Mouse (Mus musculus) embryonic facial prominence, embryonic 15.5 days (tissue): Measurements from ENCODE around the gene Cacna1g. TPM values are rescaled to one million over a fixed set of nuclear protein-coding genes. Genes with fewer than 3 reads are reported as not detected.

Source experiments
- ATAC-seq: fragments of 200-750 bp; cut with Nextera tagmentation; 2 replicates; pipeline ENCODE4 v1.8.0; 2017; ENCODE audit warnings: low read depth, moderate TSS enrichment; ENCODE audit not compliant: insufficient number of reproducible peaks, low FRiP score, low TSS enrichment
- H3K27ac ChIP-seq: fragments of 300-500 bp; sonication (generic); replicated peaks from 2 replicates; pipeline ENCODE4 v1.5.1; 2015; ENCODE audit warnings: mild to moderate bottlenecking, inconsistent platforms
- H3K27me3 ChIP-seq: fragments of 300-500 bp; sonication (generic); 2 replicates; pipeline ENCODE4 v1.6.1; 2015; ENCODE audit warnings: inconsistent platforms
- H3K36me3 ChIP-seq: fragments of 300-500 bp; sonication (generic); 2 replicates; pipeline ENCODE4 v1.6.1; 2015; ENCODE audit warnings: mild to moderate bottlenecking, inconsistent platforms
- H3K4me1 ChIP-seq: fragments of 300-500 bp; sonication (generic); 2 replicates; pipeline ENCODE4 v1.6.1; 2015; ENCODE audit warnings: inconsistent platforms
- H3K4me2 ChIP-seq: fragments of 300-500 bp; sonication (generic); replicated peaks from 2 replicates; pipeline ENCODE4 v1.6.1; 2015; ENCODE audit warnings: mild to moderate bottlenecking, inconsistent platforms
- H3K4me3 ChIP-seq: fragments of 300-500 bp; sonication (generic); replicated peaks from 2 replicates; pipeline ENCODE4 v1.5.1; 2015; ENCODE audit warnings: mild to moderate bottlenecking, inconsistent platforms
- H3K9ac ChIP-seq: fragments of 300-500 bp; sonication (generic); 2 replicates; pipeline ENCODE4 v1.6.1; 2015; ENCODE audit warnings: inconsistent platforms
- H3K9me3 ChIP-seq: fragments of 300-500 bp; sonication (generic); replicated peaks from 2 replicates; pipeline ENCODE4 v1.6.1; 2016; ENCODE audit warnings: inconsistent platforms
- WGBS: fragments of 180-500 bp; shearing (Covaris S2); methylation state at CpG from one replicate; pipeline ENCODE4 v1.1.7; 2015; 5-methylcytosine and 5-hydroxymethylcytosine counted together
- polyA plus RNA-seq: library from polyadenylated mRNA; unstranded; fragments of >200 nt; fragmentation: Nextera tagmentation; extraction: Ambion mirVana; gene quantifications from 2 replicates; pipeline ENCODE4 v1.2.1, GENCODE M21; 2015

Gene Cacna1g
- polyA plus RNA-seq, 1 experiment from 2014 or later, result 30.3 TPM

GRCm38 (mm10) chr11:94491749-94492099, 17.7 kb upstream of the Cacna1g start:
- Histone ChIP-seq H3K4me2 (peak overlapping the region; percentile 73), H3K4me1 (peaks cover 17% of the 10 kb centered on the region), H3K36me3 (no peaks in the 10 kb centered on the region), H3K27me3 (0 out of 2 replicates have a peak, but pooled peaks cover 5% of the 10 kb centered on the region), H3K4me3 (peak overlapping the region; percentile 51), H3K9ac (no peak overlapping the region), H3K9me3 (no peaks in the 10 kb centered on the region), H3K27ac (no peak overlapping the region)
- WGBS, result 58% methylated on average over 7 of the region's 7 CpGs
- ATAC-seq, result no peak

DNA sequence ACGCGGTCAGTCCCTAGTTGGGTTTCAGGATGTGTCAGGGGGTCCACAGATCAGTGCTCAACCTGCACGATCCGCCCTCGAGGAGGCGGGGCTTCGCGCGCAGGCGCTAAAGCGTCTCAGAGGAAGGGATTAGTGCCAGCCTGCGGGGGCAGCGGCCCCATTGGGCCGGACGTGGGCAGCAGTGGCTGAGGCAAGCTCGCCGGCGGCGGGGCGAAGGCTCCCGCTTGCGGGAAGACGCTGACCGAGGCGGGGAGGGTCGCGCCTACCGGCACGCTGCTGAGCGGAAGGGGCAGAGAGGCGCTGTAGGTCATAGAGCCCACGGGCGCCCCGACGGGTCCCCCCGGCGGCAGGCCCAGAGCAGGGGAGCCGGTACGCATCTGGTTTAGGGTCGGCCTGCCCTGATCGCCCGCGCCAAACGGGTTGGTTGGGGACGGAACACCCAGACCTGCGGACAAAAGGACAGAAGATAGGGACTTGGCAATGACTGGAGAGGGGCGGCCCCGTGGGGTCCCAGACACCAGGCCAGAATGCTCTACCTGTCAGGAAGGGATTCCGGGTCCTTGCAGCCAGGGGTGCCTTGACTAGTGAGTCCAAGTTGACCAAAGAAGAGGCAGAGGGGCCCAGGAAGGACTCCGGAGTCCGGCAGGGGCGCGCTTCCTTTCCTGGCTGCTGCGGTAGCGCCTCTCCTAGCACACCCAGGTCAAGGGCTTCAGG, 17.2 kb upstream of the Cacna1g start:
- 0 out of 2 replicates have a peak, but pooled peaks cover 7% of the 10 kb centered on the region for H3K27me3 ChIP-seq
- H3K9me3 ChIP-seq, result no peaks in the 10 kb centered on the region
- no peaks in the 10 kb centered on the region for H3K36me3 ChIP-seq
- ATAC-seq, result 0 out of 2 replicates have a peak, but pooled peaks have one; percentile 30
- peak overlapping the region; percentile 31 for H3K9ac ChIP-seq
- peak overlapping the region; percentile 73 for H3K4me2 ChIP-seq
- 8% methylated on average over 55 of the region's 55 CpGs for WGBS
- peaks cover 18% of the 10 kb centered on the region for H3K4me1 ChIP-seq
- H3K27ac ChIP-seq, result no peak overlapping the region
- peak overlapping the region; percentile 51 for H3K4me3 ChIP-seq

- Histone ChIP-seq H3K27me3 (0 out of 2 replicates have a peak, but pooled peaks cover 7% of the 10 kb centered on the region), H3K9me3 (no peaks in the 10 kb centered on the region), H3K36me3 (no peaks in the 10 kb centered on the region), H3K4me3 (no peak overlapping the region), H3K27ac (no peak overlapping the region), H3K9ac (no peak overlapping the region), H3K4me2 (no peak overlapping the region), H3K4me1 (peaks cover 23% of the 10 kb centered on the region)
- 25% methylated on average over 4 of the region's 4 CpGs for WGBS
- no peak for ATAC-seq
These were observed 15.7 kb upstream of the Cacna1g start for GRCm38 (mm10) chr11:94489745-94490144.

GRCm38 (mm10) chr11:94488767-94489533, 15.0 kb upstream of the Cacna1g start:
- 0 out of 2 replicates have a peak, but pooled peaks cover 7% of the 10 kb centered on the region for H3K27me3 ChIP-seq
- H3K4me1 ChIP-seq, result peaks cover 23% of the 10 kb centered on the region
- H3K9me3 ChIP-seq, result no peaks in the 10 kb centered on the region
- H3K4me3 ChIP-seq, result no peak overlapping the region
- H3K36me3 ChIP-seq, result no peaks in the 10 kb centered on the region
- H3K27ac ChIP-seq, result no peak overlapping the region
- no peak overlapping the region for H3K4me2 ChIP-seq
- 79% methylated on average over 11 of the region's 11 CpGs for WGBS
- H3K9ac ChIP-seq, result no peak overlapping the region
- ATAC-seq, result no peak

DNA sequence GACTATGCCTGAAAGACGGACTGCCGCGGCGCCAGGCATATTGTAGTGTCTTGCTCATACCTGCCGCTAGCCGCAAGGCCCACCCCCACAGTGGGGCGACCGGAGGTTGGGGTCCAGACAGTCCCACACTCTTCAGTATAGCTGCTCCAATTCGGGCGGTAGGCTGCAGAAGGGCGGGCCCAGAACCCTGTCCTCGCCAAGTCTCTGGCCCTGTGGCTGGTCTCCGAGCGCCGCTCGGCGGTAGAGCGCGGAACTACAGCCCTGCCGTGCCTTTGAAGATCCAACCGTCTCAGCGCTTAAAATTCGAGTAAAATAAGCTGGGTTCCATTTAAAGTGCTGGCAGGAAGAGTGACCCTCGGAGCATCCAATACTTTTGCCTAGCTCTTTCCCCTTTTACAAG, 12.0 kb upstream of the Cacna1g start, which contains the start of gene Spata20:
Spata20 (minus strand) TSS at position 179 of the 400 bp plus-strand sequence.
- H3K36me3 ChIP-seq, result no peaks in the 10 kb centered on the region
- peak within 1 kb of the TSS; percentile 19; the same call in 1 of the 2 replicates for H3K4me3 ChIP-seq
- H3K9me3 ChIP-seq, result no peaks in the 10 kb centered on the region
- H3K27ac ChIP-seq, result no peak within 1 kb of the TSS
- no peak within 1 kb of the TSS for H3K9ac ChIP-seq
- peak within 1 kb of the TSS; percentile 44 for H3K4me2 ChIP-seq
- H3K27me3 ChIP-seq, result 0 out of 2 replicates have a peak, but pooled peaks cover 7% of the 10 kb centered on the region
- WGBS, result 2% methylated on average over 24 of the region's 24 CpGs
- peak; percentile 71 for ATAC-seq
- peaks cover 11% of the 10 kb centered on the region for H3K4me1 ChIP-seq

- 76% methylated on average over 5 of the region's 5 CpGs for WGBS
- 0 out of 2 replicates have a peak, but pooled peaks cover 9% of the 10 kb centered on the region for H3K27me3 ChIP-seq
- no peak overlapping the region for H3K27ac ChIP-seq
- no peaks in the 10 kb centered on the region for H3K36me3 ChIP-seq
- no peak overlapping the region for H3K4me3 ChIP-seq
- no peak for ATAC-seq
- H3K9ac ChIP-seq, result no peak overlapping the region
- no peak overlapping the region for H3K4me2 ChIP-seq
- peaks cover 6% of the 10 kb centered on the region; the same call in 1 of the 2 replicates for H3K4me1 ChIP-seq
- no peaks in the 10 kb centered on the region for H3K9me3 ChIP-seq
These were observed 11.2 kb upstream of the Cacna1g start for GRCm38 (mm10) chr11:94485223-94485622.

DNA sequence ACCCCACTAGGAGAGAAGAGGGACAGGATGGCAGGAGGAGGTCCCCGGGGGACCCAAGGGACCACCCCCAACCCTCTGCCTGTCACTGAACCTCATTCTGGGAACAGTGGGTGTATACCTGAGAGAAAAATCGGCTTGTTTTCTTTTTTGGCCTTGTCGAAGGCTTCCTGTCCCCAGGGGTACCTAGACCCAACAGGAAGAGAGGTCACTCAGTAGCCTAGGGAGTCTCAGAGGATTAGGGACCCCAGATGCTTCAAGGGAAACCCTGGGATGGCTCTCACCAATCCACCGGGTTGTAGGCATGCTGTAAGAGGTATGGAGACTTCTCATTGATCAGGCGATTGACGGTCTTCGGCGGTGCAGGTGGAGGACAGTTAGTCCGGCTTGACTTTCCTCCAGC, 10.6 kb upstream of the Cacna1g start:
- Histone ChIP-seq H3K36me3 (no peaks in the 10 kb centered on the region), H3K4me1 (peaks cover 6% of the 10 kb centered on the region; the same call in 1 of the 2 replicates), H3K4me3 (no peak overlapping the region), H3K27me3 (0 out of 2 replicates have a peak, but pooled peaks cover 9% of the 10 kb centered on the region), H3K9ac (no peak overlapping the region), H3K9me3 (no peaks in the 10 kb centered on the region), H3K4me2 (no peak overlapping the region), H3K27ac (no peak overlapping the region)
- ATAC-seq, result no peak
- WGBS, result 83% methylated on average over 9 of the region's 9 CpGs

DNA sequence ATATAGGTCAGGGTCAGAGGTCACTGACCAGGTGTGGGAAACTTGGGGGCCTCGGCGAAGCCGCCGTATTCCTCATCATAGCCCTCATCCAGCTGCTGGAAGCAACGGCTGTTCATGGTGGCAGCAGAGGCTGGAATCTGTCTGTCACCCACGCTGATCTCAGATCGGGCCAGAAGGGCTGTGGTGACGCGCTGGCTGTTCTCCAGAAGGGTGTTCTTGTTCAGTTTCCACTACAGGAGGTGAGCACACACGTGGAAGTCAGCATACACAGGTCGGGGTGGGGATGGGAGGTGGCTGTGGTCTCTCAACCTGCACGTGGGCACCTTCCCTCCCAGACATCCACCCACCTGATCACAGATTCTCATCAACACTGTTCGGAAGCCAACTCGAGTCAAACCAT, 9.9 kb upstream of the Cacna1g start:
- Histone ChIP-seq H3K4me2 (no peak overlapping the region), H3K27me3 (0 out of 2 replicates have a peak, but pooled peaks cover 9% of the 10 kb centered on the region), H3K27ac (no peak overlapping the region), H3K4me3 (no peak overlapping the region), H3K36me3 (no peaks in the 10 kb centered on the region), H3K9me3 (no peaks in the 10 kb centered on the region), H3K4me1 (peaks cover 6% of the 10 kb centered on the region; the same call in 1 of the 2 replicates), H3K9ac (no peak overlapping the region)
- ATAC-seq, result no peak
- WGBS, result 59% methylated on average over 14 of the region's 14 CpGs

DNA sequence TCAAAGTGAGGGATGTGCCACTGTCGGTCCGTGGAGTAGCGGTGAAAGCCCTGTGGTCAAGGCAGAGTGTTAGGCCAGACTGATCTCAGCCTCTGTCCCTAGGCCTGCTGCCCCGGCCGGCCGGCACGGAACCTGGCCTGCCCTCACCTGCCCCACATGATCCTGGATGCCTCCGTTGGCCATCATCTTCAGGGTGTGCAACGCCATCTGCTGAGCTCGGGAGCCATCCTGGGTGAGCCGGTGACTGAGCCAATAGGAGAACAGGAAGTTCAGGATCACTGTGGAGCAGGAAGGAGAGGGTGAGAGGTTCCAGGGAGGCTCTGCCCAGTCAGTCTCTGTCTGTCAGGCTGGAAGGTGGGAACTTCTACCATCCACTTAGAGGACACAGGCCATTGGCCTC, 9.4 kb upstream of the Cacna1g start:
- no peaks in the 10 kb centered on the region for H3K9me3 ChIP-seq
- 64% methylated on average over 11 of the region's 11 CpGs for WGBS
- H3K27ac ChIP-seq, result no peak overlapping the region
- H3K27me3 ChIP-seq, result 0 out of 2 replicates have a peak, but pooled peaks cover 9% of the 10 kb centered on the region
- H3K36me3 ChIP-seq, result no peaks in the 10 kb centered on the region
- no peak overlapping the region for H3K4me3 ChIP-seq
- H3K4me1 ChIP-seq, result peaks cover 6% of the 10 kb centered on the region; the same call in 1 of the 2 replicates
- H3K4me2 ChIP-seq, result no peak overlapping the region
- no peak for ATAC-seq
- H3K9ac ChIP-seq, result no peak overlapping the region

DNA sequence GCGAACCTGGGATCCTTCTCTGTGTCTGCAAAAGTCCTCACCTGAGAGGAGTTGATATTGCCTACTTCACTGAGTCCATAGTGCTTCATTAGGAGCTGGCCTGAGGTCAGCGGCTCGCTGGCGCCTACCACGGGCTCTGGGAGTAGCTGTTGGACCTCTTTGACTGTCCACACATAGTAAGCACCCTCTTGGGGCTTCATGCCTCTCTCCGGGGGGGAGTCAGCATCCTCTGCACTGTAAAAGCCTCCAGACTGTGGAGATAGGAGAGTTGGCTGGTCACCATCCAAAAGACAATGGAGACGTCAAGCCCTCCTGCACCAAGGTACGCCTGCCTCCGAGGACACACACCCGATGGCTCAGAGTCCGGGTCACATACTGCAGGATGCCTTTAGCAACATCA, 8.7 kb upstream of the Cacna1g start:
- H3K9ac ChIP-seq, result no peak overlapping the region
- no peak for ATAC-seq
- no peak overlapping the region for H3K27ac ChIP-seq
- WGBS, result 95% methylated on average over 11 of the region's 11 CpGs
- H3K36me3 ChIP-seq, result no peaks in the 10 kb centered on the region
- peaks cover 9% of the 10 kb centered on the region; the same call in 1 of the 2 replicates for H3K27me3 ChIP-seq
- H3K4me3 ChIP-seq, result no peak overlapping the region
- peaks cover 7% of the 10 kb centered on the region for H3K4me1 ChIP-seq
- no peaks in the 10 kb centered on the region for H3K9me3 ChIP-seq
- H3K4me2 ChIP-seq, result no peak overlapping the region

GRCm38 (mm10) chr11:94481963-94482362, 8.0 kb upstream of the Cacna1g start:
- no peak for ATAC-seq
- Histone ChIP-seq H3K27me3 (peaks cover 6% of the 10 kb centered on the region; the same call in 1 of the 2 replicates), H3K9me3 (no peaks in the 10 kb centered on the region), H3K27ac (no peak overlapping the region), H3K36me3 (no peaks in the 10 kb centered on the region), H3K4me1 (peaks cover 14% of the 10 kb centered on the region), H3K9ac (no peak overlapping the region), H3K4me3 (no peak overlapping the region), H3K4me2 (no peak overlapping the region)
- WGBS, result 84% methylated on average over 7 of the region's 7 CpGs
